Mouse (Mus musculus) gastrocnemius, postnatal 10 days (tissue): ENCODE results near the gene Chsy1. TPM values are rescaled to one million over a fixed set of nuclear protein-coding genes. Genes with fewer than 3 reads are reported as not detected.
"Not testable (repeated sequence)": the region's sequence is repeated elsewhere in the genome, so short reads cannot be mapped to it uniquely, and the experiment has no call there.

Source experiments
- DNase-seq: peaks from one replicate; pipeline ENCODE4 v3.0.0; 2021; ENCODE audit warnings: mixed read lengths
- total RNA-seq, 2 experiments: library from RNA; stranded (reverse); gene quantifications; 2 replicates each; pipeline ENCODE4 v1.2.3; 2021

Chsy1 gene
- total RNA-seq, 2 experiments from 2014 or later, result 12.1 to 19.0 TPM

DNA sequence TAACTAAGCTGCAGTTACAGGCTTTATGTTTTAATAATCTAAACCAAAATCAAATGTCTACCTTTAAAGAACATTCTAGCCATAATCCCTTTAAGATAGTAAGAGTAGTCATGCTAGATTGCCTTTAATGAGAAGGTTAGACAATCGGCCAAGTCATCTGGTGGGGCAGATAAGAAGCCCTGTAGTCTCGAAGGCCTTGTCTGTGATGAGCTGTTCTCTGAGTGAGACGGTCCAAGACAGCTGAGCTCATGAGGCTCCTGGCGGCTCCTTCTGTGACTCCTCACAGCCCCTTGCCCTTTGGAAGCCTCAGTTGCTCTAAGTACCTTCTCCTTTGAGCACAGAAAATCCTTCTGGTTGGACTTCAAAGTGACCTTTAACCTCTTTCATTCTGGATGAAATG is 67.6 kb downstream of the Chsy1 start:
- no peak for DNase-seq

DNA sequence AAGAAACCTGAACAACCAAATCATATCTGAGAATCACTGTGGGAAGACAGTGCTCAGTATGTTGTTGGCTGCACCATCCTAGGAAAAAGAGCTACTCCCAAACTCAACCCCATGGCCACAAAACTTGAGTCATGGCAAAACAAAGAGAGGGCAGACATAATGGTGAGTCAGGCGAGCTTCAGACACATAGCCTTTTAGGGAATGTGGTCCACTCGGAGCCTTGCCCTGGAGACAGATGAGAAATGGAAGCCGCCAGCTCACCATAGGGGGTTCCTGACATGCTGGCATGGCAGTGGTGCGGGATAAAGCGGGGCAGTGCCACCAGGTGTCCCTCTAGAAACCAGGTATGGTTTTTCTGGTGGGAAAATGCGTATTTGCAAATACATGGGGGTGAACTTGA is 68.8 kb downstream of the Chsy1 start:
- DNase-seq, result no peak

DNA sequence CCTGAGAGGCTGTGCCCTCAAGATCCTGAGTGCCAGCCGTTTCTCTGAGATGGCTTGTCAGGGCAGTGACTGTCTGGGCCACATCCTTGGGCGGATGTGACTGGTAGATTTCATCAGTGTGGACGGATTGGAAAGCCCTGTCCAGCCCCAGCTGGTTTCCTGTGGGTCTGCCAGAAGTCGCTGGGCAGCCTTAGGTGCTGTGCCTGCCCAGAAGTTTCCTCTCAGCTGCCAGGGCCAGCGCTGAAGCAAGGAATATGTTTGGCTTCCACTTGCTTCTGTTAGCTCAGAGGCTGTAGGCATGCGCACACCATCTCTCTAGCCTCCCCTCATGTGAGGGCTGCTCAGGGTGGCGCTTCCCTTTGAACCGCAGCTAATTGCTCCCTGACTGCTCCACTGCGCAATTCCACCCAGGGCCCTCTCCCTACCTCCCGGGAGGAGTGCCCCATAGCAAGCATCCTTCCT is 69.8 kb downstream of the Chsy1 start:
- DNase-seq, result peak; percentile 62

DNA sequence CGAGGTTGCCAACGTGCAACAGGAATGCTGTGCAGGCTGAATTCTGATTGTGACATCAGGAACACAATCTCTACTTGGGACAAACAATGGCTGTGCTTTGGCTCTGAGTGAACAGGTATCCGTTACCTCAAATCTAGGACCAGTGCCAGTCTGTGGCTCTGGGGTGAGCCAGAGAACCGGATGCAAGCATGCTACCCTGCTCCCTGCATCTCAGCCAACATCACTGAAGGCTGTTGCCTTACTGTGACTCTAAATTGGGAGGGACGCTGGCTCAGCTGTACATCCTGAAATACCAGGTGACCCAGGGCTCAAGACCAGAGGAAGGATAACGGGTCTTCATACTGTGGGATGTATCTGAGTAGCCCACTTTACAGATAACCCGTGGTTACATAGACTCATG is 70.4 kb downstream of the Chsy1 start:
- no peak for DNase-seq

DNA sequence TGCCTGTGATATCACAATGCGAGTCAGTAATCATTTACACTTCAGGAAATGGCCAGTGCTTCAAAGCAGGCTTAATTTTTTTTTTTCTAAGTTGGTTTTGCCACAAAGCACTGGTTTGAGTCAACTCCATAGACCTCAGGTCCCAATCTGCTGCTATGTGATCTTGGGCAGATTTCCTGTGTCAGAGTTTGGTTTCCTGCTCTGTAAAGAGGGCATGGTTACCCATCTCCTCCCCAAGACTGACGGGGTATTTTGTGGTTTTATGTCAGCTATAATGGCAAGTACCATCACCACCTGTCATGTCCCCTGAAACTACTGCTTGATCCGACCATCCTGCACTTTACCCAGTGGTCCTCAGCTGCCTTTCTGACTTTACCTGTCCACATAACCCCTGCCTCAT is 70.9 kb downstream of the Chsy1 start:
- no peak for DNase-seq

DNA sequence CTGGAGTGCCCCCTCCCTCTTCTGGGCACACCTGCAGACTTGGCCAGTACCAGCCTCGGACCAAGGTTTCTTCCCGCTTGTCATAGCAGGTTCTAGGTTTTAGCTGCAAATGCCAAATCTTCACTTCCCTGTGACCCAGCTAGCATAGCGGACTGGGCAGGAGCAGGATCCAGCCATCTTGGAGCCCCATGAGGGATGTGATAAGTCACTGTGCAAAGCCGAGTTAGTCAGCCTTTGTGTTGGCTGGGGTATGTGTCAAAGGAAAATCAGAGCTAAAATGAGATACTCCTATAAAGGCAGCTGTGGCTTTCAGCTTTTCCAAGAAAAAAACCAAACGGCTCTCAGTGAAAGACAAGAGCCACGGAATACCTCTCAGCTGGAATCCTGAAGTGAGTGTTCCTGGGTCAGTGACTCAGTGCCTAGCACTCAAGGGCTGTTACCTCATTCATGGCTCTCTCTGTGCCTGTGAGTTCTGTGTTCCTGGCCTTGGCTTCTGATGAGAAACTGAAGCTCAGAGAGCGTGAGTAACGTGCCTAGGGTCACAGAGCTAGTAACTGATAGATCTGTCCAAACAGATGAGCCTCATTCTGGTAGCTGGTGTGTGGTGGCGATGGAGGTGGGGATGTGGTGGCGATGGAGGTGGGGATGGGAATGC is 71.5 kb downstream of the Chsy1 start:
- no peak for DNase-seq

DNA sequence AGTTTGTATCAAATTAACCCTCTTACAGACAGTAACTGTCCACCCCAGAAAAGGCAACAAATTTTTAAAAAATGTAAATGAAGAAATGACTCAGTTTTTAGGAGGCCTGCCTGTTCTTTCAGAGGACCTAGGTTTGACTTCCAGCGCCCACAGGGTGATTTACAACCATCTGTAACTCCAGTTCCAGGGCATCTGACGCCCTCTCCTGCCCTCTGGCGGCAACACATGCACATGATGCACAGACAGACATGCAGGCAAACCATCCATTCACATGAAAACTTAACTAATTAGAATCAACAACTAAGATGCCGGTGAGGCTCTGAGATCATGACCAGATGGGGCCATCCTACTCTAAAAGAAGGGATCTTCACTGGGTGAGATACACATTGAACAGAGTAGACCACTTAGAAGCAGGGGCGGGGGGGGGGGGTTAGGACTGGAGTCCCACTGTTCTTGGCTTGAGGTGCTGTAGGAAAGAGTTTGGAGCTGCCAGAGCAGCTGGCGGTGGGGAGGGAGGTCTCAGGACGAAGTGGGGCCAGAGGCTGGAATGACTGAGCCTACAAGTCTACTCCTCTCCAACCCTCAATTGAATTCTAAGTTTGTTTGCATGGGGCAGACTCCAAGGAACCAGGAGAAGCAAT is 72.9 kb downstream of the Chsy1 start:
- DNase-seq, result no peak

DNA sequence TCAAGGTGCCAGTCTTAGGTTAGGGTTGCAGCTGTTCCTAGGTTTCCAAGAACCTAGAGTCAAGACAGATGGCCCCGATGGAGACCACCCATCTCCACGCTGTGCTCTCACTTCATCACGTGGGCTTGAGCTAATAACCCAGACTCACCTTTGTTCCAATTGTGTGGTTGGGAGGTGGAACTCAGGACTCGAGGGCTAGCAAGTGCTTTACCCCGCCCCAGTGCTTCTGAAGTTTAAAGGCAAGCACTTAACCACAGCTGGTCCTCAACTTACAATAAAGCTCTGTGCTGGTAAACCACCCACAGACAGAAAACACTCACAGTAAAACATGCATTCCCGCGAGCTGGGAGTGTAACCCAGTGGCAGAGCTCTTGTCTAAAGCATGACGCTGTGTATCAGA is 74.1 kb downstream of the Chsy1 start:
- no peak for DNase-seq

DNA sequence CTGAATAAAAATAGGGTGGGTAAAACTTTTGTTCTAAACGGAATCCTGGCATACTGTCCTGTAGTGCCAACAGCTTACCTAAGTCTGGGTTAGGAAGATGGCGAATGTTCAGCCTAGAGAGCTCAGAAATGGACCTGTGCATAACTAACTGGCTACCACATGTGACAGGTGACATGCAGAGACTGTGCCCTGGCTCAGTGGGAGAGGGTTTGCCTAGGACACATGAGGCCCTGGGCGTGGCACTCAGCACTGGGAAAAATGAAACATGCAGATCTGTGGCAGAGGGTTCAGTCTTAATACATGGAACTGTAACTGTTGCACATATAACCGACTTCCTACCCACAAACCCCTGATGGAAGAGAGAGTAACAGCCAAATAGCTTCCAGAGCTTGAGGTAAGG is 74.7 kb downstream of the Chsy1 start:
- DNase-seq, result no peak

DNA sequence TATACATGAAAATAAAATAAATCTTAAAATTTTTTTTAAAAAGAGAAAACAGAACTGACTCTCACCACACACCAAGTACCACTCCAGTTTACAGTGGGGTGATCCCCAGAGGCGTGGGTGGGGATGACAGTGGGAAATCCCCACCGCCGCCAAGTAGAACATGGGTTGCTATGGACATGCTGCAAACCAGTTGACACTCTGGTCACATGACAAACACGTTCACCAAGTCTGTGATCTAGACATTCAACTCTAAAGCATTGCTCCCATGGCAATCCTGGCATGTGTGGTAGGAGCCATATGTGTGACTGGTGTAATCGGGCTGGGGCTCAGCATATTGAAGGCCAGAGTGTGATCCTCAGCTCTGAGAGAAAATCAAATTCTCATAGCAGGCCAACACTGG is 76.1 kb downstream of the Chsy1 start:
- DNase-seq, result no peak

DNA sequence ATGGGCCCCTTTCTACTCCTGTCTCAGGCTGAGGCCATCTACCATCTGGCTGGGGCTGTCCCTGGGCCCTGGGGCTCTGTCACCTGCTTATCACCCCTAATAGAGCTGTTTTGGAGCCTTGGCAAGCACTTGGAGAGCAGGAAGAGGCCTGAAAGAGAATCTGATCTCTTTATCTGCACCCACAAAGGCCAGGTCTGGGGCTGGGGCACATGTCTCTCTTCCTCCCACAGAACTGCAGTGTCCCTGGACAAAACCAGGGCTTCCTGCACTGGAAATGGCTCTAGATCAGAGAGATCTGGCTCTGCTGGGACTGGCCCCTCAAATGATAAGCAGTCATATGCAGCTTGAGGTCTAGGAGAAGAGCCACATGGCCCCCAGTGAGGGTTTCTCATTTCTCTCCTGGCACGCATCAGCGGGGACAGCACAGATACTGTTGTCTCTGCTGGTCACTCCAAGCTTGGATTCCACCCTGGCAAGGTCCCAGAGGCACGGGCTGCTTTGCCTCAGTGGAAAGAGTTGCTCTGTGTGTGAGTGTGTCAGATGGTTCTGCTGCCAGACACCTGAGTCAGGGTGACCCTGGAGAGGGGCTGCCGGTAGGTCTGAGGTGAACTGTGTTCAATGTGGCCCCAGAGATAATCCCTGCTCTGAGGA is 78.4 kb downstream of the Chsy1 start:
- no peak for DNase-seq

DNA sequence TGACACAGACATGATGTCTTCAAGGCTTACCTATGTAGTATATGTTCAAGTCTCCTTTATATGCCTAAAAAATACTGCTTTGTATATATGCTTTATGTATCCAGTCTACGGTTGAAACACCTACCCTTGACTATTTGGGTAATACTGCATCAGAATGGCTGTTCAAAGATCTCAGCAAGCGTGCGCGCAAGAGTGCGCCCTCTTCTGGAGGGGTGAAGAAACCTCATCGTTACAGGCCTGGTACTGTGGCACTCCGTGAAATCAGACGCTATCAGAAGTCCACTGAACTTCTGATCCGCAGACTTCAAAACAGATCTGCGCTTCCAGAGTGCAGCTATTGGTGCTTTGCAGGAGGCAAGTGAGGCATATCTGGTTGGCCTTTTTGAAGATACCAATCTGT is 81.1 kb downstream of the Chsy1 start:
- DNase-seq, result not testable (repeated sequence)

DNA sequence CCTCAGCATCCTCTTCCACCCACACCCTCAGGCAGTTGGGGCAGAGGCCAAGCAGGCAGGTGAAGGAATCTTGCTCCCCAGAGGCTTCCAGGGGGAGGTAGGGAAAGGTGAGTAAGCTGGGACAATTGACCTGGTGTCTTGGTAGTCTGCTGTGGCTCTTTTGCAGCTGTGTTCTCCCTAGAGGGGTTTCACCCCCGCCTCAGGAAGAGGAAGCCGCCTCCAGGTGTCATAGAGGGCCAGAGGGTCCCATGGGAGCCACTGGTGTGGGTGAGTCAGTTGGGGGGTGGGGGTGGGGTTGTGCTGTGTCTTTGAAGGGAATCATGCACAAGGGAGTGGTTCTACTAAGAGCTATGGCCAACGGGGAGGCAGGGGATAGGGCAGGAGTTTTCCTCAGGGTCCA is 85.2 kb downstream of the Chsy1 start:
- no peak for DNase-seq

DNA sequence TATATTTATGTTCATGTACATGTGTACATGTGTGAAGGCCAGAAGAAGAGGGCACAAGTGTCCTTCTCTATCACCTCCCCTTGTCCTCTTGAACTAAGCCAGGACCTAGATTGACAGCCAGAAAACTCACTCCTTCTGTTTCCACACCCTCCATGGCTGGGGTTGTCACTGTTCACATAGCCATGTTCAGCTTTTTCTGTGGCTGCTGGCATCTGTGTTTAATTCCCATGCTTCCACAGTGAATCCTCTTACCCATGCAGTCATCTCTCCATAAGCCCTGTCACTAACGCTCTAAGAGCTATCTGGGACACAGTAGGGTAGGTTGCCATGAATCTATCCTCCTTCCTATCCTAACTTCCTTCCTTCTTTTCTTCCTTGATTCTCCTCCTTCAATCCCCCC is 86.6 kb downstream of the Chsy1 start:
- no peak for DNase-seq

DNA sequence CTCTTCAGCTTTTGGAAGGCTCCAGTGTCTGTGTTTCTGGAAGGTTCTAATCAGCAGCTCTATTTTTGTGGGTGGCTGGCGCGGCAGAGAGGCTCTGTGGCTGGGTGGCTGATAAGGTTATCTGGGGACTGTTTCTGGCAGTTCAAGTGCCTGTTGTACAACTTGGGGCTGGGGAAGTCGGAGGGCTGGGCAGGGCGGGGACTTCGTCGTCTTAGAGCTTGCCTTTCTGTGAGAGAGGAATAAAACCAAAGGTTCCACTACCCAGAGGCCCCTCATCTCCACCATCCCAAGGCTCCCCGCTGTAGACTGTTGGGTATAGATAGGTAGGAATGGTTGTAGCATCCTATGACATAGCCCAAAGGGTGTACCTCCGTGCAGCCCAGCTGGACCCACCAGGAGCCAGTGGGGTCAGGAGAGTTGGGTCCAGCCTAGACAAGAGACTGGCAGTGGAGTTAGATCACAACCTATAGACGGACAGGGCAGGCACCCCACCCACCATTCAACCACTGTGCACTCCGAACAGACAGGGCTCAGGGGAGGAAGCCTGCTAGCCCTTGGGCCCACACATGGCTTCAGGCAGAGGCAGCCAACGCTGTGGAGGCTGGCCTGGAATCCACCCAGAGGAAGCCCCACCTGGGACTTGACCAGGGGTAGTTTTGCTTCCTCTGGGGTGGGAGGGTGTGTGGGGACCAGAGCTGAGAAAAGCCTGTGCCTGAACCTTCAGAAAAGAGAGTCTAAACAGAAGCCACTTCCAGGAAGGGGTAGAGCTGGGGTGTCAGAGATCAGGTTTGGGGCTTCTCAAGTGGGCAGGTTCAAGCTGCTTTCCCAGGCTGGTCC is 87.5 kb downstream of the Chsy1 start:
- no peak for DNase-seq

DNA sequence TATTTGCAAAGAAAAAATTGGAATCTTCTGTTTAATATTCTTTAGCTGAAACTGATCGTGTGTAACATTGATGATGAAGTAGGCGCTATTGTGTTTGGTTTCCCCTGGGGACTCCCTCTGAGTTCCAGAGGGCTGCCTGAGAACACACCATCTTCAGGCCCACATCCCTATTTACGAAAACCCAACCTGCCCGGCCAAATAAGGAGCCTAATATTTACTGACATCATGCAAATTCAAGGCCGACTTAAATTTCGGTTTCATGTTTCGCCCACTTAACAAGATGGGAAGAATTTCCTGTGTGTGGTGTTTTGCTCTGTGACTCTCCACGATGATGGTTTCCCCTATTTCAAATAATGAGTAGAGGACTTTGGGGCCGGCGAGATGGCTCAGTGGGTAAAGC is 89.1 kb downstream of the Chsy1 start:
- no peak for DNase-seq

DNA sequence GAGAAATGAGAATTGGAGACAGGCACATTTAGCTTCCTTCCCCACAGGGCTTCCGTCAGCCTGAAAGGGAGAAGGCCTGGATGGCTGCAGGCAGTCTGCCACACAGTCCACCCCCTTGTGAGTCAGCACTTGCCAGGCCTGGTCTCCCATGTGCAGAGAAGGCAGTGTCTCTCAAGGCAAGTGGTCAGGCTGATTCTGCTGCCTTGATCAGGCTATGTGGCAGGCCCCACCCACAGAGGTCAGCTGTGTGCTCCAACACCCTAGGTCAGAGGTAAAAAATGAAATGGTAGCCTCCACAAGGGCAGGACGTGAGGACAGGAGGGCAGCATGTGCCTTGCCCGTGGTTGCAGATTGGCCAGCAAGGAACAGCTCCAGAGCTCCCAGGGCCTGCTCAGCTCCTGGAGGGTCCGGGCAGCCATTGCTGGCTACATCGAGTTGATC is 90.1 kb downstream of the Chsy1 start:
- peak; percentile 37 for DNase-seq

DNA sequence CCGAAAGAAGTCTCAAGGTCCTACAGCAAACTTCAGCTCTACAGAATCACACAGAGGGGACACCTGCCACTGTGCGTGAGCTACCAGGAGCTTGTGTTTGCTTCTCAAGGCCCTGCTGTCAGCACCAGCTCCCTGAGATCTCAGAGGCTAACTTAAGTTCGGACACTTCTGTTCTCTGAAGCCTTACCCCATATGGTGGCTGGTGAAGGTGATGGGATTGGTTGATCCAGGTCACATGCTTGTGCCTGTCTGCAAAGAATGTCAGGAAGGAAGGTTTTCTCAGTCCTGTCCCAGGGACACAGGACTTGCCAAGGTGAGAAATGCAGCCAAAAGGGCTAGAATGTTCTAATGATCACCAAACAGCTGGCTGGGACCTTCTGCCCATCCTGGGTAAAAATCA is 91.1 kb downstream of the Chsy1 start:
- no peak for DNase-seq

DNA sequence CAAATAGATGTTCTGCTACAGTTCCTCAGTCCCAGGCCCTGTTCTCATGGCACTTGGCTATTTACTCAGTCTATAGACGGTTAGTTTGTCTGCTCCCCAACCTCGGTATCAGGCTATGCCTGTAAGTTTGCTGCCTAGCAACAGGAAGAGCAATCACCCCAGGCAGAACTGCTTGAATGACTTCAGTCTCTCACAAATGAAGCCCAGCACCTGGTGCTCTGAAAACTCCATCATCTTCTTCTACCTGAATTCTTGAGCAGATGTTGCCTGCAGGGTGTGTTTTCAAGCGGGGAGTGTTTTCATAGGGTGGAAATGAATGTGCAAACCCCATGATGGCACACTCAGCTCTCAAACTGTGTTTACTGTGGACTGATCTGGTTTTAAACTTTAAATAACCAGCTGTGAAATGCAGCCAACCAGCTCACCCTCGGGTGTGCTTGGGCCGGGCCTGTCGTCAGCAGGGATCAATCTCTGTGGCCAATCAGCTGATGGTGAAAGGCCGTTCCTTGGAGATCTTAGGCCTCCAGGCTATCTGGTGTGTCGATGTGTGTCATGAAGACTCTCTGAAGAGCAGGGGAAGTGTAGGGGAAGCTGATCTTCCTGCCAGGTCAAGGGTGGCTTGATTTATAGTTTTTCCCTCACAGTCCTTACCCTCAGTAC is 91.6 kb downstream of the Chsy1 start:
- DNase-seq, result no peak

DNA sequence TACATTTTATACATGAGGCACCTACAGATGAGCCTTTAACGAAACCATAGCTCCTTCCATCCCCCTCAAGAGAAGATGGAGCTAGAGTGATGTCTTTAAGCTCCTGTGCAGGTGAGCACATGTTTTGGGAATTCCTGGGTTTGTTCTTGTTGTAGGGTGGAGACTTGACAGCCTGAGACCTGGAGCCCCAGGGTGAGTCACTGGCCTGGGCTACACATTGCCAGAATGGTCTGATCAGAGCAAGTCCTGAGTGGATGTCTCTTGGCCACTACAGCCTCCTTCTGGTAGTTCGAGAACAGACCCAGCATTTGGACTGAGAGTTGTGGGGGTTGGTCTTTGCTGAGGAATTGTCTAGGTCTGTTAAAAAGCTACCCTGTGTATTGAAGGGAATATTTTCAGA is 92.3 kb downstream of the Chsy1 start:
- no peak for DNase-seq

DNA sequence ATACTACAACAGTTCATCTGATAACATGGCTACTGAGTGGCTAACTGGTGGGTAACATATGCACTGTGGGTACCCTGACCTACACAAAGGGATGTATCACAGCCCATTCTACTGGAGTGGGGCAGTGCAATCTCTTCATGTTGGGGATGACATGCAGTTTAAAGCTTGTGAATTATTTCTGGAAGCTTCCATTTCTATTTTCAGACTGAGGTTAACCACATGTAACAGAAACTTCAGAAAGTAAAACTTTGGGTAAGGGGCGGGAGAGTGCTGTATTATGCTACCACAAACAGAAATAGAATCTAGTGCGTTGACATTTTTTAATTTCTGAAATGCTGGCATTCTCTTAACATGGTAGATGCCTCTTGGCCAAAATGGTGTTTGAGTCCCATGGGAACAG is 100.6 kb downstream of the Chsy1 start:
- no peak for DNase-seq

DNA sequence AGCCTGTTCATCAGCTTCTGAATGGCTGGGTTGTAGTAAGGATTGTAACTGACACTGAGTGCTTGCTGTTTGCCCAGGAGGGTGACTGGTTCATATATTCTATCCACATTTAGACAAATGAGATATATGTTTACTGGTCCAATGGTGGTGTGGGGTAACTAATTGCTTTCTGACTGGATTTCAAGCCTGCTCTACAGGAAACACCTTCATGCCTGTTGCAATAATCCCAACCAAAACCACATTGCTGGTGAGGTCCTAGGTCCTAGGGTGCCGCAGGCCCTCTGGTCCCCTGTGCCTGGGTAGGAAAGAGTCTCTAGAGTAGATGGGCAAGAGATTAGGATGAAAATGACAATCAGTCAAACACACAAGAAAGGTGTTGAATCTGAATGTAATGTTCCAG is 103.6 kb downstream of the Chsy1 start:
- no peak for DNase-seq
